Mouse (Mus musculus) heart, postnatal 0 days (tissue): ENCODE measurements at regions not wholly inside any gene's neighbourhood (a gene's known extent, or its start where the extent isn't known, plus 50 kb on each side); places are given as distances from the start of the nearest gene placed in this dataset.

Experiments
- ATAC-seq: fragments of 200-750 bp; cut with Nextera tagmentation; 2 replicates; pipeline ENCODE4 v1.8.0; 2017; ENCODE audit warnings: low read depth, moderate number of reproducible peaks, moderate library complexity; ENCODE audit not compliant: insufficient read depth
- DNase-seq: peaks from one replicate; pipeline ENCODE4 v3.0.0-alpha.2; 2016; ENCODE audit warnings: low spot score
- H3K27ac ChIP-seq: fragments of 300-500 bp; sonication (generic); 2 replicates; pipeline ENCODE4 v1.5.1; 2014; ENCODE audit warnings: low read depth, mild to moderate bottlenecking
- H3K27me3 ChIP-seq: fragments of 300-500 bp; sonication (generic); 2 replicates; pipeline ENCODE4 v1.6.1; 2014; ENCODE audit warnings: low read length, mixed read lengths; ENCODE audit not compliant: control insufficient read depth, insufficient read depth
- H3K36me3 ChIP-seq: fragments of 300-500 bp; sonication (generic); replicated peaks from 2 replicates; pipeline ENCODE4 v1.6.1; 2014; ENCODE audit warnings: low read length, mixed read lengths; ENCODE audit not compliant: control insufficient read depth, insufficient read depth
- H3K4me1 ChIP-seq: fragments of 300-500 bp; sonication (generic); 2 replicates; pipeline ENCODE4 v1.6.1; 2014; ENCODE audit warnings: antibody characterized with exemption; ENCODE audit not compliant: control insufficient read depth, insufficient read depth
- H3K4me2 ChIP-seq: fragments of 300-500 bp; sonication (generic); 2 replicates; pipeline ENCODE4 v1.6.1; 2014; ENCODE audit warnings: low read depth, mild to moderate bottlenecking, low read length, moderate library complexity
- H3K4me3 ChIP-seq: fragments of 300-500 bp; sonication (generic); 2 replicates; pipeline ENCODE4 v1.5.1; 2014; ENCODE audit warnings: low read depth, low read length
- H3K9ac ChIP-seq: fragments of 300-500 bp; sonication (generic); replicated peaks from 2 replicates; pipeline ENCODE4 v1.6.1; 2014; ENCODE audit warnings: low read depth, low read length, mixed read lengths
- H3K9me3 ChIP-seq: fragments of 300-500 bp; sonication (generic); replicated peaks from 2 replicates; pipeline ENCODE4 v1.6.1; 2016; ENCODE audit warnings: low read length; ENCODE audit not compliant: control insufficient read depth
- CTCF ChIP-seq: IDR thresholded peaks from 2 replicates; pipeline ENCODE4 v1.5.1; 2016; ENCODE audit warnings: antibody characterized with exemption, control low read depth, low read depth
- EP300 ChIP-seq: IDR thresholded peaks from 2 replicates; pipeline ENCODE4 v1.6.1; 2016; ENCODE audit warnings: antibody characterized with exemption, low read depth
- WGBS: fragments of 180-500 bp; shearing (Covaris S2); extraction: QIAGEN DNeasy Blood & Tissue Kit; methylation state at CpG from one replicate; pipeline ENCODE4 v1.1.7; 2014; 5-methylcytosine and 5-hydroxymethylcytosine counted together

GRCm38 (mm10) chr15:62658695-62659094, 1186.3 kb downstream of the Gsdmc2 start:
- 77% methylated on average over 1 of the region's 1 CpGs for WGBS
- H3K27me3 ChIP-seq: no peaks in the 10 kb centered on the region
- TF ChIP-seq CTCF (no peak), EP300 (no peak)
- no peak overlapping the region for H3K27ac ChIP-seq
- no peaks in the 10 kb centered on the region for H3K9me3 ChIP-seq
- no peak overlapping the region for H3K4me3 ChIP-seq
- H3K9ac ChIP-seq: no peak overlapping the region
- no peak overlapping the region for H3K4me2 ChIP-seq
- H3K4me1 ChIP-seq: no peaks in the 10 kb centered on the region
- no peaks in the 10 kb centered on the region for H3K36me3 ChIP-seq
- DNase-seq (no peak), ATAC-seq (no peak)

- 87% methylated on average over 6 of the region's 6 CpGs for WGBS
- Histone ChIP-seq H3K27me3 (no peaks in the 10 kb centered on the region), H3K36me3 (no peaks in the 10 kb centered on the region), H3K27ac (no peak overlapping the region), H3K4me3 (no peak overlapping the region), H3K4me2 (no peak overlapping the region), H3K4me1 (no peaks in the 10 kb centered on the region), H3K9me3 (no peaks in the 10 kb centered on the region), H3K9ac (no peak overlapping the region)
- ATAC-seq (no peak), DNase-seq (no peak)
- TF ChIP-seq CTCF: no peak
Measured at GRCm38 (mm10) chr15:62646476-62647168, 1198.4 kb downstream of the Gsdmc2 start.

- WGBS: 74% methylated on average over 2 of the region's 2 CpGs
- Histone ChIP-seq H3K27ac (no peak overlapping the region), H3K4me1 (no peaks in the 10 kb centered on the region), H3K9me3 (no peaks in the 10 kb centered on the region), H3K36me3 (no peaks in the 10 kb centered on the region), H3K4me2 (no peak overlapping the region), H3K27me3 (no peaks in the 10 kb centered on the region), H3K9ac (no peak overlapping the region), H3K4me3 (no peak overlapping the region)
- DNase-seq (no peak), ATAC-seq (no peak)
- TF ChIP-seq EP300: no peak
- TF ChIP-seq CTCF: no peak
Measured at GRCm38 (mm10) chr15:62644744-62645143, 1200.2 kb downstream of the Gsdmc2 start.

- Histone ChIP-seq H3K27ac (no peak overlapping the region), H3K4me2 (no peak overlapping the region), H3K36me3 (no peaks in the 10 kb centered on the region), H3K4me1 (no peaks in the 10 kb centered on the region), H3K9ac (no peak overlapping the region), H3K4me3 (no peak overlapping the region), H3K9me3 (no peaks in the 10 kb centered on the region), H3K27me3 (no peaks in the 10 kb centered on the region)
- no peak for DNase-seq
- ATAC-seq: no peak
- WGBS: 53% methylated on average over 1 of the region's 1 CpGs
- TF ChIP-seq CTCF (no peak), EP300 (no peak)
Measured at GRCm38 (mm10) chr15:62644296-62644695, 1200.7 kb downstream of the Gsdmc2 start.

- TF ChIP-seq CTCF (no peak), EP300 (no peak)
- DNase-seq: no peak
- Histone ChIP-seq H3K27ac (no peak overlapping the region), H3K9ac (no peak overlapping the region), H3K4me1 (no peaks in the 10 kb centered on the region), H3K4me3 (no peak overlapping the region), H3K4me2 (no peak overlapping the region), H3K9me3 (no peaks in the 10 kb centered on the region), H3K36me3 (no peaks in the 10 kb centered on the region), H3K27me3 (no peaks in the 10 kb centered on the region)
- ATAC-seq: no peak
- WGBS: 69% methylated on average over 7 of the region's 7 CpGs
Measured at GRCm38 (mm10) chr15:62641051-62641710, 1203.8 kb downstream of the Gsdmc2 start.

- DNase-seq: no peak
- no peaks in the 10 kb centered on the region for H3K4me1 ChIP-seq
- no peak for ATAC-seq
- no peaks in the 10 kb centered on the region for H3K36me3 ChIP-seq
- no peak overlapping the region for H3K9ac ChIP-seq
- TF ChIP-seq CTCF (no peak), EP300 (no peak)
- H3K27me3 ChIP-seq: no peaks in the 10 kb centered on the region
- 83% methylated on average over 7 of the region's 7 CpGs for WGBS
- no peaks in the 10 kb centered on the region for H3K9me3 ChIP-seq
- no peak overlapping the region for H3K4me2 ChIP-seq
- H3K27ac ChIP-seq: no peak overlapping the region
- H3K4me3 ChIP-seq: no peak overlapping the region
Measured at GRCm38 (mm10) chr15:62625406-62625805, 1219.6 kb downstream of the Gsdmc2 start.
